Mouse (Mus musculus): ENCODE data around the gene Kbtbd12. TPM values are rescaled to one million over a fixed set of nuclear protein-coding genes. Genes with fewer than 3 reads are reported as not detected.
A peak's percentile ranks its signal among the peaks of the same experiment; 100 is the strongest.

Kbtbd12 gene
- total RNA-seq, 2 experiments from 2014 or later = 42.3 to 44.3 TPM

DNA sequence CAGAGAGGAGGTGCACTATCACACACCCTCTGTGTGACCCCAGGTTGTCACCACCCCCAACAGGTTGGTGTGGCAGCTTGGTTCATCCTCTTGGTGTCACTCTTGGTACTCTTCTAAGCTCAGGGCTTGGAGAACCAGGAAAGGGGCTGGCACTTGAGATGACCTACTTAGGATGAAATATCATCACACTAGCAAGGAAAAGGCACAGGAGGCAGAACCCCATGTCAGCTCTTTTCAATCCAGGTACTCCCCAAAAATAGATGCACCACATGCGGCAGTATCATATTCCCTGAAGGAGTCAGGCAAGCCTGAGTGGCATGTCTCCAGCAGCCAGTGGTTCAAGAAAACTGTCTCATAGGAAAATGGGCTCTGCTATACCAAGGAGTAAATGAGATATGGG, 79.7 kb downstream of the Kbtbd12 start:
- DNase-seq = peak; percentile 68
- intact Hi-C loops (cut with DNase I; ENCODE audit: low total_unique reads) = no loop called here

DNA sequence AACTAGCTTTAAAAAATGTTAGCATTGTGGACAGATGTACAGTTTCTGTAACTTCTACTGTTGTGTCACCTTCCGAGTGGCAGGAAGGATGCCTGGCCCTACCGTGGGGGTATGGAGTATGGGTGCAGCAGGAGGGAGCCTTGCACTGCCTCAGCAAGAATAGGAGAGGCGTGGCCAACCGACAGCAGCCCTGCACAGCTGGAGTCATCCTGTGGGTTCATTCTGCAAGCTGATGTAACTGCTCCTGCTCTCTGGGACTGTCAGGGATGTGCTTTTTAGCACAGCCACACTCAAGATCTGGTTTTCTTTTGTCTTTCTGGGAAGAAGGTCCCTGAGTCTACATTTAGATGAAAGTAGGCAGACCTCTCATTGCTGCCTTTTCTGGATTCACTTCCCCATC, 80.2 kb downstream of the Kbtbd12 start:
- no peak for DNase-seq
- intact Hi-C loops (cut with DNase I; ENCODE audit: low total_unique reads) = no loop called here

DNA sequence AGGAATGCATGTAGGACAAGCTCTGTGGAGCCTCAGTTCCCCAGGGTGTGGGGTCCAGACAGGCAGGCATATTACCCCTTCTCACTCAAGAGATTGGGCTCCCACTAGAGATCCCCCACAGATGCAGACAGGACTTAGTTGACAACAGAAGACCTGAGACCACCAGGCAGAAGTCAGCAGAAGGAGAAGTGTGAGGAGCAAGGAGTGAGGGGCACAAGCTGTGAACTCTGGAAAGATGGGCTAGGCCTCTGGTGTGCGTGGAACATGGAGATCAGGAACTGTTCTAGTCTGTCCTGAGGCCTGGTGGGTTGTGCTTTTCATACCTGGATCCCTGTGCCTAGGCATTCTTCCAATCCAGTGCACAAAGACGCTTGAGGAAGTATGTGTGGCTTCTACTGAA, 87.8 kb downstream of the Kbtbd12 start:
- intact Hi-C loops (cut with DNase I; ENCODE audit: low total_unique reads) = loop anchor here (5.0 kb wide), 2 partner anchors 282 to 302 kb away; no protein-coding TSS in a partner anchor
- DNase-seq = no peak

DNA sequence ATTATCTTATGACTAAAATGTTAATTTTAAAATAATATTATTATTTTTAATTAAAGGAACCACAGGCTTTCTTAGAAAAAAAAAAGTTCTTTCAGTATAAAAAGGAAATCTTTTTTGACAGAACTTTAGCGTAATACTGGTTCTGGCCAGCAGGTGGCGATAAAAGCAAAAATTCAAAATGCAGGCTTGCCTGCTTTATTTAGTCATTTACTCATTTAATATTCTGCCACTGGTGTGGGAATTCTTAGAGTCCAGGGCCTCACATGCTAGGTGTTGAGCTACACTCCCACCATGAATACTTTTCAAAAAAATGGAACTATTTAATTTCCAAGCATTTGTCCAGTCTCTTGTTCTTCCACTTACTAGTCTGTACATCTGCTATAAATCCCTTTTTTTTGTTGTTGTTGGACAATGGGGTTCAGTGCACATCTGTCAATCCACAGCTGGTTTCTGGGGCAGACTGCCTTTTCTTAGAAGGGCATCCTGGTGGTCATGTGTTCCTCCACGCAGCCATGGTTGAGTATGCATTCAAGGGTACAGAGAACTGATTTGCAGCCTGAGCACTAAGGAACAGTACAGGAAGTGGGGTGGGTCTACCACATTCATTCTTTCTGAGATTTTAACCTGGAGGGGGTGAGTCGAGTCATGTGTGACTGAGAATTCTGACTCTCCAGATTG, 88.5 kb downstream of the Kbtbd12 start:
- intact Hi-C loops (cut with DNase I; ENCODE audit: low total_unique reads) = loop anchor here (5.0 kb wide), 1 partner anchor 283 kb away; no protein-coding TSS in a partner anchor
- peak; percentile 50 for DNase-seq

DNA sequence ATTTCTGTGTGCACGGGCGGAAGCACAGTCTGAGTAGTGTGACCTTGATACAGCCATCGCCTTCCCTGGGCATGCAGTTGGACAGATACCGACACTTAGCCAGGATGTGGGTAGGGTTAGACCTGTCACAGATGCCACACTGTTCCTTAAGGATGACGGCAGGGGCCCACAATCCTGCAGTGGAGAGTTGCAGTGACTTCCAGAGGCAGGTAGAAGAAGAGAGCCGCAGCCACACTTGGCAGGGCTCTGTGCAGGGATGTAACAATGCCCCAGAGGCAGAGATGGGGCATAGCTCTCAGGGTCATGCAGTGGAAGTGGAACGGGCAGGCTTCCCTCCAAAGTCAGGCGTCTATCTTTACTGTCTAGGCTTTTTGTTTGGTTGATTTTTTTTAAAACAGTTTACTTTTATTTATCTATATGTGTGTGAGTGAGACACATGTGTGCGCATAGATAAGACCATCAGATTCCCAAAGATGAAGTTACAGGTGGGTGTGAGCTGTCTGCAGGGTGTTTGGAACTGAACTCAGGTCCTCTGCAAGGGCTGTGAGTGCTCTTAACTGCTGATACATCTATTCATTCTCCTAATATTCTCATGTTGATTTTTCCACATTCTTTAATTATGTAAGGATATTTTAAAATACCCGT, 89.2 kb downstream of the Kbtbd12 start:
- intact Hi-C loops (cut with DNase I; ENCODE audit: low total_unique reads) = loop anchor here (5.0 kb wide), 1 partner anchor 284 kb away; no protein-coding TSS in a partner anchor

DNA sequence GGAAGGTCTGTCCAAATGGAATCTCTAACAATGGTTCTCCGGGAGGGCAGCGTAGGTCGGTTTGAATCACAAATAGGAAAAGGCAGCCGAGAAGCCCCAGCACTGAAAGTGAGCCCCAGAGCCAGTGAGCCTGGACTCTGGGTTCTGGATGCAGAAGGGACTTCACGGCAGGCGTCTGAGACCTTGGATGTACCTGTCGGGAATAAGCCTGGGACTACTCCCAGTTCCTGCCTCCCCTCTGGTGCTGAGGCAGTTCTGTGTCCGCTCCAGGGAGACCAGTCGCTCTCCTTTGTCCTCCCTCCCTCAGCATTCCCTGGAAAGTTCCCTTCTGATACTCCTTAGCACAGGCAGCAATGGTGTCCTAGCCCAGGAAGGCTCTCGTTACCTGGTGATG, 92.4 kb downstream of the Kbtbd12 start:
- DNase-seq = no peak
- intact Hi-C loops (cut with DNase I; ENCODE audit: low total_unique reads) = loop anchor here (5.0 kb wide), 1 partner anchor 287 kb away; no protein-coding TSS in a partner anchor

More for the DNA sequence above, 89.2 kb downstream of the Kbtbd12 start:
- no peak for DNase-seq

DNA sequence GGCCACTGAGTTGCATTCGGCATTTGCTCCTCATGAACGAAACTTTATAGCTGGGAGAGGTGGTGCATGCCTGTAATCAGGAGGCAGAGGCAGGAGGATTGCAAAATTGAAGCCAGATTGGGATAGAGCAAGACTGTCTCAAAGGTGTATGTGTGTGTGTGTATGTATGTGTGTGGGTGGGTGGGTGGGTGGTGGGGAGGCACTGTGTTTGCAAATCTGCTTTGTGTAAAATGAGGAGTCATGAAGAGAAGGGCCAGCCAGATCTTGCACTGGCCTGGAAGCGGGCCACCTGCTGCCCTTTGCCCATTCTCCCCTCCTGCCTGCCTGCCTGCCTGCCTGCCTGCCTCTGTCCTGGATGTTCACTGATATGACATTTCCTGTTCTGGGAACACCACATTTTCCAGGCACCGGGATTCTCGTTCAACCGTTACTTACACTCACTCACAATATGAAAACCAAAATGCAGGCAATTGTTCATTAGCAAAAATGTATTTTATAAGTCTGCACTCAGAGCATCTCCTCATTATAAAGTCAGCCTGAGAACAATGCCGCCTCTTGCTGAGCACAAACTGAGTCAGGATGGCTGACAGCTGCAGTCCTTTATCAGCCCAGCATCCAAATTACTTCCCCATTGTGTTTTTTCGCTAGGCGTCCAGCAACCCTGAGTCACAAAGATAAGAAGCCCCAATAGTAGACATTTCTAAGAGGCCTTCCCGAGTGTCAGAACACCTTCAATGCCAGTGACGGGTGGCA, 92.9 kb downstream of the Kbtbd12 start:
- no peak for DNase-seq
- intact Hi-C loops (cut with DNase I; ENCODE audit: low total_unique reads) = loop anchor here (5.0 kb wide), 1 partner anchor 287 kb away; no protein-coding TSS in a partner anchor

DNA sequence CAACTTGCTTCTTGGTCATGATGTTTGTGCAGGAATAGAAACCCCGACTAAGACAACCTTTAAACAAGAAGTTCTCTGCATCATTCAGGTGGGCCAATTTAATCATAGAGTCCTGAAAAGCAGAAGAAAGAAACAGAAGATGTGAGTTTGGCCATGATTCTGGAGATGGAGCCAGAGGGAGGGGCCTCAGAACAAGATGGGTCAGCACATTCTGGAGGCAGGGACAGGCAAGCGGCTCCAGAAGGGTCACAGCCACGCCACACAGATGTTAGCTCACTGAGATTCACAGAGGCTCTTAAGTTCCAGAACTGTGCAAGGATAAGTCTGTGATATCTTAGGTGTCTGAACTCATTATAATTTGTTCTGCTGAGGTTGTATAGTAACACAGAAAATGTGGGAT, 93.5 kb downstream of the Kbtbd12 start:
- intact Hi-C loops (cut with DNase I; ENCODE audit: low total_unique reads) = no loop called here

DNA sequence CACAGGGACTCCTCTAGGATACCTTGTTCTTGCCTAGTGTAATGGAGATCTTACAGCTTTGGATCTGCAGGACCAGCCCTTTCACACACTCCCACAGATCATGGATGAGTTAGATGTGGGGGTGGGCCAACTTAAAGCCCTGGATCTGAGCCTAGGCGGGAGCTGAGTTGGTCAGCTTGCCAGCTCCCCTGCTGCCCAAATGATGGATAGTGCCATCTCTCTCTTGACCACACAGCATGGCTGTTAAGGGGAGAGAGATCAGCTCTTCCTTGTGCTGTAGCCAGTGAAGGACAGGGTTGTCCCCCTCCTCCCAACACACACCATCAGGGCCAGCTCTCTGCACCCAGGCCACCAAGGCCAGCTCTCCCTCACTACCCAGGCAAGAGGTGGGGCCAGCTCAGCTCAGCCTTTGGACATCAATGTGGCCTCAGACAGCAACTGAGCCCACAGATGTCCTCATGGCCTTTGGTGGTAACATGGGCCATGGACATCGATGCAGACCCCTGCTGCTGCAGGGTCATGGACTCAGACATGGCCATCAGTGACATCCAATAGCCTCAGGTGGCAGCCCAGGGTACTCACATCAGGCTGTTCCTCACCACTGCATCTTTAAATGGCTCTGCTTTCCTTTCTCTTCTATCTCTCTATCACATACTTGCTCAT, 97.5 kb downstream of the Kbtbd12 start:
- DNase-seq = no peak
- intact Hi-C loops (cut with DNase I; ENCODE audit: low total_unique reads) = no loop called here

More for the DNA sequence above, 93.5 kb downstream of the Kbtbd12 start:
- DNase-seq = no peak

DNA sequence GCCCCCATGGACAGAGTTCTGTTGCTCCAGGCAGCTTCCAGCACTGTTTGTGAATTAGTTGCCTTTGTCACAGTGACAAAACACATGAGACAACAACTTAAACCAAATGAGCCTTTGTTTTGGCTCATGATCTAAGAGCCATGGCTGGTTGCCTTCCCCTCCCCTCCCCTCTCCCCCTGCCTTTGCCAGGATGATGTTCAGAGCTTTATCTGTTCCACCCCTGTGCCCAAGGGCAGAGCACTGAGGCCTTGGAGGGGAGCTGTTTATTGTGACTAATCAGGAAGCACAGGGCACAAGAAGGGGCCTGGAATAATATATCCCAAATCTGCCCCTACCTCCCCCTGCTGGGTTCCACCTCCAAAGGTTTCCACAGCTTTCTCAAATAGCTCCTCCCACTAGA, 107.4 kb downstream of the Kbtbd12 start:
- DNase-seq = no peak
- intact Hi-C loops (cut with DNase I; ENCODE audit: low total_unique reads) = no loop called here

DNA sequence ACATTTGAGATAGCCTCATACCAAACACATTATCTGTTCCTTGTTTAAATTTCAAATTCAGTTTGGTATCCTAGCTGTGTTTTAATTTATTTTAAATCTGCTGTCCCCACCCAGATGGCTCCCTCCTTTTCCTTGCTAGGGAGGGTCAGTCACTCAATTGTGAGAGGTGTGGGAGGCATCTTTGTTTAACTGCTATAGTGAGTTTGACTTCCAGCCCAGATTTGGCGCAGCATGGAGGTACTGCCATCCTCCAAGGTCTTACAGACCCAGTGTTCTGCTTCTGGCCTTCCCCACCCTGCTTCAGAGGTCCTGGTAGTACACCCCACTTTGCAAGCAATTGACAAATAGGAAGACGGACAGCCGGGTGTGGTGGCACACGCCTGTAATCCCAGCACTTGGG, 113.7 kb downstream of the Kbtbd12 start:
- no peak for DNase-seq
- intact Hi-C loops (cut with DNase I; ENCODE audit: low total_unique reads) = no loop called here

DNA sequence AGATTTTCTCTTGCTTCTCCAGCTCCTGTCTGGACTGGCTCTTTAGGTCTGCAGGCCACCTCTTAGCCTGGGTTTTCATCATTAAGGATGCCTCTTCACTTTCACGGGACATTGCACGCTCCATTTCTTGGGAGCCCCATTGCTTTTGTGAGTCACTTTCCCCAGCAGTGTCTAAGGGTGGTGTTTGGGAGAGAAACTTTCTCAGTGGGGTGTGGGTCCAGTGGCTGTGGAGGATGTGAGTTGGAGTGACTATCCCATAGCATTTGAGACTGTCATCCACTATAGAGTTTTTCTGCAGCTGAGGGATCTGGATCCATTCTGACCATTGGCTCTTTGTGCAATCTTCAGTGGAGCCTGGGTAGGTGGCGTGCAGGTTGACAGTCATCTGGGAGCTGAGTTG, 114.3 kb downstream of the Kbtbd12 start:
- no peak for DNase-seq
- intact Hi-C loops (cut with DNase I; ENCODE audit: low total_unique reads) = no loop called here

DNA sequence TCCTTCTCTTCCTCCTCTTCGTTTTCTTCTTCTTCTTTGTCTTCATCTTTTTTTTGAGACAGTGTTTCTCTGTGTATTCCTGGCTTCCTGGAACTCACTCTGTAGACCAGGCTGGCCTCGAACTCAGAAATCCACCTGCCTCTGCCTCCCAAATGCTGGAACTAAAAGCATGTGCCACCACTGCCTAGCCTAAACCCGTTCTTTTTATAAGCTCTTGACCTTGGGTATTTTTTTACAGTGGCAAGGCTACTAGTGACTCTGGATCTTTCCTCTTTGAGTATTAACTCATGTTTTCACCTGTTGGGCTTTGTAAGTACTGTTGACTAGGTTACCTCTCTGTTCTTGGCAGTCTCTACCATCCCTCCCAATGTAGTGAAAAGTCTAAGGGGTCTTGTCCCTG, 114.7 kb downstream of the Kbtbd12 start:
- intact Hi-C loops (cut with DNase I; ENCODE audit: low total_unique reads) = no loop called here
- DNase-seq = no peak

DNA sequence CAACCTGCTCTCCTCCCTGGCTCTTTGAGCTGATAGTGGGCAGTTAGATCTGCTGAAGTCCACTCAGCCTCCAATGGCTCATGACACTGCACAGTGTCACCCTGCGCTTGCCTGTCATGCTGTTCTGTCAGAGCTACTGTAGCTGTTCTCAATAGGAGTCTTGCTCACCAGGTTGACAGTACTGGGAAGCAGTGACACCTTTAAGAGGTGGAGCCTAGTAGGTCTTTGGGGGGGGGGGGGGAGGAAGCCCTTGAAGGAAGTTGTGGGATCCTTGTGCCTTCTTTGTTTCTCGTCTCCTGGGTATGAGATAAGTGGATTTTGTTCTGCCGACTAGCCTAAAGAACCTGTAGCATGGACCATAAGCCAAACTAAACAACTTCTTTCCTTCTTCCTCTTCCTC, 115.1 kb downstream of the Kbtbd12 start:
- intact Hi-C loops (cut with DNase I; ENCODE audit: low total_unique reads) = no loop called here
- no peak for DNase-seq

DNA sequence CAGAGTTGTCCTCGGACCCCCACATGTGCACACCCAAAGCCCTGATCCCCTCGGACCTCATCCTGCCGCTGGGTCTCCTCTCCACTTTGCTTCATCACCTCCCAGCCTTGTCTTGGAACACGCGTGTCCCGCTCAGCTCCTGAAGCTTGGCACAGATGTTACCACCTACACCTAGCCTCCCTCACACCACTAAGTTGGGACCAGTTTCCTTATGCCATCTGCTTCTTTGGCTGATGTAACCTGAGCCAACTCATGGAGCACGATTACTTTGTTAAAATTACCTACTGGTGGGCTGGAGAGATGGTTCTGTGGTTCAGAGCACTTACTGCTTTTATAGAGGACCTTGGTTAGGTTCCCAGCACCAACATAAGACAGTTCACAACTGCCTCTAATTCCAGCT, 115.9 kb downstream of the Kbtbd12 start:
- intact Hi-C loops (cut with DNase I; ENCODE audit: low total_unique reads) = no loop called here
- DNase-seq = no peak

DNA sequence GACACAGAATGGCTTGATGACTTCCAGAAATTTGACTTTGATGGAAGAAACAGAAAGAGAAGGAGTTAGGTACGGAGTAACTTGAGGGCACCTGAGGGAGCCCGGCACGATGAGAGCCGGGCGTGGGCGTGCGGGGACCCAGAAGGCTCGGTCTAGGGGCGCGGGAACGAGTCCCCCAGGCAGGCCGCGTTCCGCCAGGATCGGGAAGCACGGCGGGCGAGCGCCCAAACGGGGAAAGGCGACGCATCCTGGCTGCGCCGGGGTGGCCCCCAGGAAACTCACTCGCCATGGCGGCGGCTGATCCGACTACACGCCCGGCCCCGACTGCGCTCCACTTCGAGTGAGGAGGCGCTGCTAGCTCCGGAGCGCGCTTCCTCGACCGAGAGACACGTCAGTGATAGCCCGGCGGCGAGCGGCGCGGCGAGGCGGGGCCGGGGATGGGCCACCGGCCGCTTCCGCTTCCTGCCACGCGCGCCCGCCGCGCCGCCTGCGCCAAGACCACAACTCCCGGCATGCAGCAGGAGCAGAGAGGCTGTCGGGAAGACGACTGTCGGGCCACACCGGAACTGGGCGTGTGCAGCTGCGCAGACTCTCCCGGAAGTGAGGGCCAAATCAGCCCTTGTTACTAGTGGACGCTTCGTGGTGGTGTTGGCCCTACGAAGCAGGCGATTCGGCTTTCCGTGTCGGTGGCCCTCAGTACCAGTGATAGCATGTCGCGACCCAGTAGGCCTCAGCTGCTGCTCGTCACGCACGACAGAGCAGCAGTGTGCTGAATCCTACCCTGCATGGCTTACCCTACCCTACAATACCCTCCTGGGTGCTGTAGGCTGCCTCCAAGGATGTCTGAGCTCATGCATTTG, 119.1 kb downstream of the Kbtbd12 start, which contains the start of gene Sec61a1:
TSS of gene Sec61a1 (minus strand) at position 502 of the 860 bp plus-strand sequence.
- intact Hi-C loops (cut with DNase I; ENCODE audit: low total_unique reads) = no loop called here
- peak; percentile 97 for DNase-seq

DNA sequence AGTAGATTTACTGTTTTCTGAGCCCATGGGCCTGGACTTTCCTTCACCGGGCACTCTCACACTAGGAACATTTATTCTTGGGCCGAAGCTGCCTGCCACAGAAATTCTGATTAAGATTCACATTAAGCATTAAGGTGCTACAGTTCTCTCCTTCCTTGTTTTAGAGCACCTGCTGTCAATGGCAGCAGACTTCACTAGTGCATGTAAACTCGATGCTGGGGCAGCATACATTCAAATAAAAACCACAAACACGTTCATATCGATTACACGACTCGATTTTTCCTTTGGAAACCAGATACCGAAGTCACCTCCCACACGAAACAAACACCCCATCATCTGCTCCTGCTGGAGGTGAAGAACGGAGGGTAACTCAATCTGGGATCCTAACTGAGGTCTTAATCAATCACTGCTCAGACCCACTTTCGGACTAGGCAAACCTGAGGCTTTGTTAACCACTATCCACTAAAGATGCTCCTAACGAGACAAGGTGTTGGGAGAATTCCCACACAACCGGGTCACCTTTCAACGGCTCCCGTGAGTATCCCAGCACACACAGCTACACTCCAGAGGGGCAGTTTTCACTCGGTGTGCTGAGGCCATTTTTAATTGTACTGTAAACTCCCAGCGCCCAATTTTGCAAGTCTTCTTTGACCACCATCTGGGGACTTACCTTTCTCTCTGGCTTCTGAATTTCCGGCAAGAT, 119.9 kb downstream of the Kbtbd12 start:
- no peak for DNase-seq
- intact Hi-C loops (cut with DNase I; ENCODE audit: low total_unique reads) = no loop called here

DNA sequence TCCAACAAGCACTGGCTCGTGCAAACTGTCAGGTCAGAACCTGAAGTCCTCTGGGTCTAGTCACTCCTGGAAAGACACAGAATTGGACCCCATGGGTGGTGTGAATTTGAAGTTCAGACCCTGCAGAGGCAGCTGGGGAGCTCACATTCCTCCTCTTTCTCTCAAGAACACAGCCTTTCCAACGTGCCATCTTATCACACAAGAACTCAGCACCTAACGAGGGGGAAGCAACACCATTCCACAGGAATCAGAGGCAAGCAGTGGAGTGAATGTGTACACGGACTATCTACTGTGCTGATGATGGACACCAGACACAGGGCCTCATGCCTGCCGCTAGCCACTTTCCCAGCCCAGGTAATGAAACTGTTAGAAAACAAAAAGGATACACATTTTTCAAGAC, 121.1 kb downstream of the Kbtbd12 start:
- DNase-seq = no peak
- intact Hi-C loops (cut with DNase I; ENCODE audit: low total_unique reads) = no loop called here
